Mouse (Mus musculus) effector memory CD4-positive, alpha-beta T cell, adult 7 months (primary cell): ENCODE data around the gene Tnfrsf9. TPM values are rescaled to one million over a fixed set of nuclear protein-coding genes. Genes with fewer than 3 reads are reported as not detected.

Experiments
- polyA plus RNA-seq: library from polyadenylated mRNA; unstranded; fragments of 100-300 nt; shearing (Covaris generic); gene quantifications from one replicate; pipeline ENCODE4 v1.2.1, GENCODE M21; 2017

Gene Tnfrsf9
- polyA plus RNA-seq = 32.9 TPM

GRCm38 (mm10) chr4:150914290-150914733 is at the start of gene Tnfrsf9, which contains the start of gene Park7:
TSS of gene Tnfrsf9 (plus strand) at chr4:150914562.
TSS of gene Park7 (minus strand) at chr4:150914437.

Other genes with a start within 250 kb of the Tnfrsf9 start
- 52.8 TPM for gene Errfi1, start 60.6 kb upstream of the Tnfrsf9 start, polyA plus RNA-seq
- 273 TPM for gene Park7, start 125 bp upstream of the Tnfrsf9 start, polyA plus RNA-seq
- gene Uts2, start 82.5 kb downstream of the Tnfrsf9 start, polyA plus RNA-seq = not detected
- 5.4 TPM for gene Per3, start 130.1 kb downstream of the Tnfrsf9 start, polyA plus RNA-seq
- 77.0 TPM for gene Vamp3, start 143.4 kb downstream of the Tnfrsf9 start, polyA plus RNA-seq
- not detected for gene Gm13090, start 175.0 kb downstream of the Tnfrsf9 start, polyA plus RNA-seq